Mouse (Mus musculus): ENCODE measurements around the gene 2310034C09Rik.
"Not testable (repeated sequence)": the region's sequence is repeated elsewhere in the genome, so short reads cannot be mapped to it uniquely, and the experiment has no call there.

2310034C09Rik gene

DNA sequence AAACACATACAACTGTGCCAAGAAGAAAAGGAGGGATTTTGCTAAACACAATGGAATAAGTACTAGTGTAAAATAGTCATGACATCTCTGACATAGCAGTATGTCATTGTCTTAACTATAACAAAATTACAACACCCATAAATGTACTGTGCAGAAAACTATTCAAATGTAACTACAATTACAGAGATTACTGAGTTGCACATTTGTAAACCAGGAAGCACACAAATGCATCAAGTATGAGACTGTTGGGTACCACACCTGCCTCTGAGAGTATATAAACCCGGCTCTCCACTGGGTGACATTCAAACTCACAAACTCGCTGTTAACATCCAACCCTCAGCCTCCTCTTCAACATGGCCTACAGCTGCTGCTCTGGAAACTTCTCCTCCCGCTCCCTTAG is at the start of gene 2310034C09Rik:
TSS of gene 2310034C09Rik (plus strand) at position 301 of the 400 bp plus-strand sequence.
- DNase-seq (ENCODE audit: low spot score in 2 of 2): not testable (repeated sequence)

DNA sequence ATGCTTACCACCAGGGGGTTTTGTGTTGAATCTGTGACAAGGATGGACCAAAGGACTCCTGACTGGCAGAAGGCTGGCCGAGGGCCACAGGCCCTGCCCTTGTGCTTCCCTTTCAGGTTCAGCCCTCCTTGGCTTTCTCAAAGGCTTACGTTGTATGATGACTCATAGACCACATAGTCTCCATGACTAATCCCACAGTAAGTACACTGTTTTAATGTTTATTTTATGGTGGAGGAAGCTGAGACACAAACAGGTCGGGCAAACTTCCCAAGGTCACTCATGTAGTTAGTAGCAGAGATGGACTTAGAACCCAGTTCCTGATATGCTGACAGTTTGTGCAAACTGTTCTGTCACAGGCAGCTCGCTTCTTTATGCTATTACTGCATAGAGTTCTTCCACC is 47.9 kb upstream of the 2310034C09Rik start:
- DNase-seq (ENCODE audit: low spot score in 2 of 2): no peak

DNA sequence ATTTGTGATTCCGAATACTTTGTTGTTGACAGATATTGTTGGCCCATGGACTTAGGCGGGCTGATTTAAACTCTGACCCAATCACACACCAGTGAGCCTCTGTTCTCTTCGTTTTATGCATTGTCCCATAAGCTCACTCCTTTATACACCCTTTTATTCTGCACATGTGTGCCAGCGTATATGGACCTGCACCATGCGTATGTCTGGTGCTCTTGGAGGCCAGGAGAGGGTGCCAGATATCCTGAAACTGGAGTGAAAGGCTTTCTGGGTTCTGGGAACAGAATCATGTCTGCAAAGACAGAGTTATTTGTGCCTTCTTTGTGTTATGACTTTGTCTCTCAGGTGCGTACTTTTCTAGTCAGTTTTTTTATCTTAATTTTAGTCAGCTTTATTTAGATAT is 47.4 kb upstream of the 2310034C09Rik start:
- no peak for DNase-seq (ENCODE audit: low spot score in 2 of 2)

DNA sequence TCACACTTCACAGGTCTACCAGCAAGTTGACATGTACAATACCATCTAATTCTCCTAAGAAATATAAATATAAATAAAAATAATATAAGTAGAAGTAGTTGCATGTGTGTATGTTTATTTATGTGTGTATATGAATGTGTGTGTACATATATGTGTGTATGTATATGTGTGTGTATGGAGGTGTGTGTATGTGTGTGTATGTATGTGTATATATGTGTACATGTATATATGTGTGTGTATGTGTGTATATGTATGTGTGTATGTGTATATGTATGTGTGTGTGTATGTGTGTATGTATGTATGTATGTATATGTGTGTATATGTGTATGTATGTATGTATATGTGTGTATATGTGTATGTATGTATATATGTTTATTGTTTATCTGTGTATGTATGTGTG is 42.1 kb upstream of the 2310034C09Rik start:
- no peak for DNase-seq (ENCODE audit: low spot score in 2 of 2)

DNA sequence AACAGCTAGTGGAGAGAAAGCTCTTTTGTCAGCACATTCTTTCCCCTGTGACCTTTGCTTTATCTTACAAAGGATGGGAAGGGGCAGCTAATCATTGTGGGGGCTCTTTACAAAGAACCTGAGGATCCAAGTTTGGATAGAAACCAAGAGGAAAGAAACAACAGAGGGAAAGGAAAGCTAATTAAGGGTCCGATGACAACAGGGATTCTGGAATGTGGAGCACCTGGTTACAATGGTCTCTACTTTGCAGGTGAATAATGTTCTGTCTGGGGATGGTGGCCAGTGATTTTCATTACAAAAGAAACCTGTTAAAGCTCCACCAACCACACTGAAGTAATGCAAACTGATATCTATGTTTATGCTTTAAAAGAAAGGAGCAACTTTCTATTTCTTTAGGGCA is 38.6 kb upstream of the 2310034C09Rik start:
- DNase-seq (ENCODE audit: low spot score in 2 of 2): no peak

GRCm38 (mm10) chr16:88728812-88729275 is 29.8 kb upstream of the 2310034C09Rik start, which contains the start of gene Krtap13-1:
Gene Krtap13-1, plus strand, starts transcription at chr16:88728862.
- DNase-seq (ENCODE audit: low spot score in 2 of 2): no peak

GRCm38 (mm10) chr16:88735391-88735790 is 23.3 kb upstream of the 2310034C09Rik start:
- no peak for DNase-seq (ENCODE audit: low spot score in 2 of 2)

- DNase-seq (ENCODE audit: low spot score in 2 of 2): no peak
Observed at GRCm38 (mm10) chr16:88744750-88745340, 13.8 kb upstream of the 2310034C09Rik start.

DNA sequence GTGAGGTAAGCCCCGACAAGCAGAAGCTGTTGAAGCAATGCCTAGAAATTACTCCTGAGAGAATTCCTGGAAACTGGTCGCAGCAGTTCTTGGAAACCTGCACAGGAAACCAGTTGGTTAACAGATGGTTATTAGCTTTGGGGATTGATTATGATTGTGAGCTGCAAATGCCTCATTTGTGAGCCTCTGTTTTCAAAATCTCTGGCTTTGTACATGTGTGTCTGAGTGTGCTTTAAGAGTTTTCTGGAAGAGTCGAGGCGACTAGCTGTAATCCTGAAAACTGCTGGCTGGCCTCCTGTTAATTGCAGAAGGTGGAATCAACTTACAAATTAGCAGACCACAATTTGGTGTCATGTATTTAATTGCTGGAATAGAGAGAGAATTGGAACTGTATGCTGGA is 10.7 kb upstream of the 2310034C09Rik start:
- DNase-seq (ENCODE audit: low spot score in 2 of 2): no peak

DNA sequence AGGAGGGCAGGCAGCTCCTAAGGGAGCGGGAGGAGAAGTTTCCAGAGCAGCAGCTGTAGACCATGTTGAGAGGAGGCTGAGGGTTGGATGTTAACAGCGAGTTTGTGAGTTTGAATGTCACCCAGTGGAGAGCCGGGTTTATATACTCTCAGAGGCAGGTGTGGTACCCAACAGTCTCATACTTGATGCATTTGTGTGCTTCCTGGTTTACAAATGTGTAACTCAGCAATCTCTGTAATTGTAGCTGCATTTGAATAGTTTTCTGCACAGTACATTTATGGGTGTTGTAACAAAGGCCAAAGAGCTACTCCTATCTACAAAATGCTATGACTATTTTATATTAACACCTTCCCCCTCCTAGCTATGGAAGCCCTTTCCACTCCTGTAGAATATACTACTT is 7.1 kb upstream of the 2310034C09Rik start, which contains the start of gene Krtap13:
TSS of gene Krtap13 (minus strand) at position 101 of the 400 bp plus-strand sequence.
- DNase-seq (ENCODE audit: low spot score in 2 of 2): not testable (repeated sequence)

DNA sequence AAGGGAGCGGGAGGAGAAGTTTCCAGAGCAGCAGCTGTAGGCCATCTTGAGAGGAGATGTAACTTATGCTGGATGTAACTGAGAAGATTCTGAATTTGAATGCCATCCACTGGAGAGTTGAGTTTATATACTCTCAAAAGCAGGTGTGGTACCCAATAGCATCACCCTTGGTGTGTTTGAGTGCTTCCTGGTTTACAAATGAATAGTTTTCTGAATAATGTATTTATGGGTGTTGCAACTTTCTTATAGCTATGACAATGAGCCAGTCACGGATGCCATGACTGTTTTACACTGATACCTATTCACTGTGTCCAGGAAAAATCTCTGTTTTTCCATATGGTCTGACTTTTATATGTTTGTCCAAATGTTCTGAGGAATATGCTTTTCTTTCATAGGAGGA is 15.5 kb downstream of the 2310034C09Rik start, which contains the start of gene 2310057N15Rik:
TSS of gene 2310057N15Rik (minus strand) at position 101 of the 400 bp plus-strand sequence.
- no peak for DNase-seq (ENCODE audit: low spot score in 2 of 2)

DNA sequence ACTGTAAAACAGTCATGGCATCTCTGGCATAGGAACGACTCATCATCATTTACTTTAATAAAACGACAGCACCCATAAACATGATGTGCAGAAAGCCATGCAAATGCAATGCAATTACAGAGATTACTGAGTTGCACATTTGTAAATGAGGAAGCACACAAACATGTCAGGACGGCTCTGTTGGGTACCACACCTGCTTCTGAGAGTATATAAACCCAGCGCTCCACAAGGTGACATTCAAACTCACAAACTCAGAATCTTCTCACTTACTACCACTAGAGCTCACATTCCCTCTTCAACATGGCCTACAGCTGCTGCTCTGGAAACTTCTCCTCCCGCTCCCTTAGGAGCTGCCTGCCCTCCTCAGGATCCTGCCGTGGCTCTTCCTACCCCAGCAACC is 18.9 kb downstream of the 2310034C09Rik start, which contains the start of gene Gm5965:
TSS of gene Gm5965 (plus strand) at position 301 of the 400 bp plus-strand sequence.
- DNase-seq (ENCODE audit: low spot score in 2 of 2): no peak

GRCm38 (mm10) chr16:88786786-88787185 is 28.1 kb downstream of the 2310034C09Rik start:
- DNase-seq (ENCODE audit: low spot score in 2 of 2): no peak

Data from right cerebral cortex, postnatal 10 days (tissue).